Mouse (Mus musculus): Measurements from ENCODE around the gene Gm20431. TPM values are rescaled to one million over a fixed set of nuclear protein-coding genes. Genes with fewer than 3 reads are reported as not detected.

Gene Gm20431
- total RNA-seq, 2 experiments from 2014 or later: 7.7 to 11.6 TPM

DNA sequence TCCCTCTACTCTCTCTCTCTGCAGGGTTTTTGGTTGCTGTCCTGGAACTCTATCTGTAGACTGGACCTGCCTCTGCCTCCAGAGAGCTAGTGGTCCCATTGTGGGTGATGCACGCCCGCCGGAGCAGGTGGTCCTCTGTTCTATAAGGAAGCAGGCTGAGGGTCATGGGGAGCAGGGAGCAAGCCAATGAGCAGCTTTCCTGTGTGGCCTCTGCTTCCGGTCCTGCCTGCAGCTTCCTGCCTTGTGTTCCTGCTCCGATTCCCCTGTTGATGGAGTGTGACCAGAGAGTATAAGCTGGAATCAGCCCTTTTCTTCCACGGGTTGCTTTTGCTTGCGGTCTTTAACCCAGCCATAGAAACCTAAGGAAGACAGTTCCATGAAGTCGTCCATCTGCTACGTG, 93.2 kb downstream of the Gm20431 start:
- no peak for DNase-seq

DNA sequence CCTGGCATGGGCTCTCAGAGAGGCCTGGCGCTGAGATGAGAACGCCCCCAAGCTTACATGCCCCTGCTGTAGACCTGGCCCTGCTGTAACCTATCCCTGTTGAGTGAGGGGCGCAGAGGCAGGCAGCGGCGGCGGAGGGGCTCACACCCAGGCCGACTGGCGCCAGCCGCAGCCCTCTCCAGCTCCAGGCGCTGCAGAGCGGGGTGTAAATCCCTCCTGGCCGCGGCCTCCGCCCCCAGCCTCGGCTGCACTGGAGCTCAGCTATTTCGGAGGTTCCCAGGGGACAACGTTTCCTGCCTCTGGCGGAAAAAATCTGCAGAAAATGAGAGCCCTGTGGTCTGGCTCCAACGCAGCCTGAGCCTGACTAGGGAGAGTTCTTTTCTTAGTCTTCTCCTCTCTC, 95.6 kb downstream of the Gm20431 start:
- peak; percentile 80 for DNase-seq

DNA sequence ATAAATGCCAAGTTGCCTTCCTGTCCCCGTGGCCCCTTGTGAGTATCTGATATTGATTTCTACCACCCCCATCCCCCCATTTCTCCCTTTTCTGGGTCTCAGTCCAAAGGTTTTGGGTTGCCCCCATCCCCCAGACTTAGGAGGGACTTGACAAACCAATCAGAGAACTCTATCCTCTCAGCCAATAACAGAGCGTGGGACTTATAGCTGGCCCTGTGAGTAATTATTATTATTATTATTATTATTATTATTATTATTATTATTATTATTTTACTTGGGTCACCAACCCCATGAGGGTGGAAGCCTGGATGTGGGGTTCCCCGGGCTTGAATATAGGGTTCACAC, 96.0 kb downstream of the Gm20431 start:
- DNase-seq: no peak

DNA sequence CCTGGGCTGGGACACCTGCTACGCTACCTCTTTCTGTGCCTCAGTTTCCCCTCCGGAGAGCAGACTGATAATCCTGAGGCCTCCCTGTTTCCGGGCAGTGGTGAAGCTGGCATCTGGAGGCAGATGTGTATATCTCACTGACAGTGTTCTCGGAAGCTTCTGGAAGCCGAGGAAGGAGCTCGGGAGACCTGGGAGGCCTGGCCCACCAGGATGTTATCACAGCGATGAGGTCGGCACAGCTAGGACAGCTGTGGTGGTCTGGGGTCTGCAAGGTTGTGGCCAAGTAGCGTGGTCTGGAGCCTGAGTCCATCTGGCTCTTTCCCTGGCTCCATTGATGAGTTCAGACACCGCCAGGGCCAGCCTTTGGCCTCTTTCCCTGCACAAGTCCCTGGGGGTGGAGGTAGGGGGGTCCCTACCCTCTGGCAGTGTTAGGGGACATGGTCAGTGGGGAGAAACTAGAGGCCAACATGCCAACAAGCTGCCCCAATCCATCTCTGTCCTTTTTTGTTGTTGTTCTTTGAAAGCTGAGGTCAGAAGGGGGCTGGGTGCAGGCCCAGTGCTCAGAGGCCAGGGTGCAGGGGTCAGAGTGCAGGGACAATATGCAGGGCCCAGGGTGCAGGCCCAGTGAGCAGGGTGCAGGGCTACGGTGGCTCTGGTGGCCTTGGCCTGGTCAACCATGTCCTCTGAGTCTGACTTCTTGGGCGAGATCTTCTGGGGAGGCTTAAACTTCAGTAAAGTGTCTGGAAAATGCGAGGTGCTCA, 96.6 kb downstream of the Gm20431 start:
- DNase-seq: no peak

DNA sequence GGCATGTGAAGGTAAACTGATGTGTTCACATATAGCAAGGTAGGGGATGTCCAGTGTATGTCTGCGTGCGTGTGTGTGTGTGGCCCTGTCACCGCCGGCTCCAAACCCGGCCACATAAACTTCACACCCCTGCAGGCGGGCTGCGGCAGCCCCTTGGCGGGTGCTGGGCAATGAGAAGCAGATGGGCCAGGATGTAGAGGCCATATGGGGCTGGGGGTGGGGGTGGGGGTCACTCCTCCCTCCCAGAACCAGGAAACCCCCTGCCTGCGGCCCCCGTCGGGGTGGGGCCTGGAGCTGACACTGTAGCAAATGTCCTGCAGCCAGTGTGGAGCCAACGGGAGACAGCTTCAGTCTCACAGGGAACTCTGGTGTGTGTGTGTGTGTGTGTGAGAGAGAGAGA, 97.6 kb downstream of the Gm20431 start:
- no peak for DNase-seq

DNA sequence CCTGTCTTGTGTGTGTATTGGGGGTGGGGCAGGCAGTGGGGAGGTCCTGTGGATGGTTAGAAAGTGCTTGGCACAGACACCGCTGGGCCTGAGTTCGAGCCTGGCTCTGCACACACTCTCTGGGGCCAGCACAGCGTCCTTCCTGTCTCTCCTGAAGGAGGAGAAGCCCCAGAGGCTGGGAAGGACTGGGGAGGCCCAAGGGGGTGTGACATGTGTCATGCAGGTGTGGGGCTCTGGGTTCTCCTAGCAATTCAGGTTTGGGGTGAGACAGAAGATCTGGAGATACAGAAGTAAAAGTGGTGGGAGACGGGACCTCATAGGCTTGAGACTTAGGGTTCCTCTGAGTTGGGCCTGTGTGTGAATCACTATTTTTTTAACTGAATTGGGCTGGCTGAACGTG, 98.3 kb downstream of the Gm20431 start:
- DNase-seq: no peak

DNA sequence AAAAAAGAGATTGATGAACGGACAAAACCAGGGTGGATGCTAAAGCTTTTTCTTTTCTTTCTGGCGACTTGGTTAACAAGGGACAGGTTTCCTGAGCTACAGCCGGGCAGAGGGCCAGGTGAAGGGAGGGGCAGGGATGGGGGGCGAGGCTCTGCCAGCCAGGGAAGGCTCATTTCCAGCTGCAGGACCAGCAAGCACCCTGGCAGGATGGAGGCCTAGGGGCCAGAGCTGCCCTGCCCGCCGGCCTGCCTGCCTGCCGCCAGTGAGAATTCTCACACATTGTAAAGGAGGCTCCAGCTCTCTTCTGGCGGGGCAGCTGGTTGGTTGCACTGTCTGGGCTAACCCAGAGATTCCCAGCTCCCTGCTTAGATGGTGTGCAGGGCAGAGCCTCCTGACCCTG, 99.2 kb downstream of the Gm20431 start:
- no peak for DNase-seq

DNA sequence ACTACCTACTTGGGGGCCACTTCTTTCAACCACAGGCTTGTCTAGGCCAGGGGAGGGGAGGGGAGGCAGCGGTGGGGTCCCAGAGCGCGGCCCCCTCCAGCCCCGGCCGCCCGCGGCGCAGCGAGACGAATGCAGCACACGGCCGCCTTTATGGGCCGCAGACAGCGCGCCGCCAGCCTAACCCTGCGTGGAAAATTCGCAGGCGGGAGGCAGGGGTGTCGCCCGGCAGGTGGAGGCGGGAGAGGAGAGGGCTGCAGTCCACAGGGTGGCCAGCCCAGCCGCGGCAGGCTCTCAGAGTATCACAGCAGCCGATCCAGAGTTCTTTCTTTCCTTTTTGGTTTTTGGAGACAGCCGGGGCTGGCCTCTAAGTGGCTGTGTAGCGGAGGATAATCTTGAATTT, 101.9 kb downstream of the Gm20431 start:
- no peak for DNase-seq

Small RNAs within 50 kb of the gene (microRNA-seq; reads per million reads assigned to microRNA genes)
- gene Gm22355 (ENCODE audit: borderline replicate concordance in 2 of 2): 0 reads per million in 2 experiments

Other genes starting within 250 kb of the Gm20431 start
- 10 to 100 TPM; 23.4 to 27.7 TPM for gene Slc9a8, start 239.8 kb downstream of the Gm20431 start, total RNA-seq (2021)
- gene Rnf114, start 168.9 kb downstream of the Gm20431 start, total RNA-seq (2021): 10 to 100 TPM; 23.0 to 28.4 TPM
- gene Spata2, start 168.6 kb downstream of the Gm20431 start, total RNA-seq (2021): 10 to 100 TPM; 15.1 to 15.7 TPM
- gene Snai1, start 123.3 kb downstream of the Gm20431 start, total RNA-seq (2021): 1 to 10 TPM; 1.3 TPM
- 100 to 1,000 TPM; 157 to 160 TPM for gene Ube2v1, start 29.4 kb downstream of the Gm20431 start, total RNA-seq (2021)
- gene Cebpb, start 27.4 kb upstream of the Gm20431 start, total RNA-seq (2021): 10 to 100 TPM; 93.5 to 95.6 TPM
- gene Tmem189, start 28.3 kb upstream of the Gm20431 start, total RNA-seq (2021): 10 to 100 TPM; 13.4 to 18.9 TPM

Data from gastrocnemius, postnatal 25 days (tissue).